Mouse (Mus musculus): ENCODE measurements at regions not wholly inside any gene's neighbourhood (a gene's known extent, or its start where the extent isn't known, plus 50 kb on each side); places are given as distances from the start of the nearest gene placed in this dataset.

- Histone ChIP-seq H3K36me3 (ENCODE audit: control insufficient read depth, insufficient read depth) (no peaks in the 10 kb centered on the region), H3K4me1 (replicated peaks; ENCODE audit: control insufficient read depth, insufficient read depth, low read length) (no peaks in the 10 kb centered on the region), H3K9me3 (ENCODE audit: control insufficient read depth) (no peaks in the 10 kb centered on the region), H3K4me2 (replicated peaks; ENCODE audit: low read depth) (no peak overlapping the region), H3K27me3 (replicated peaks; ENCODE audit: control insufficient read depth, insufficient read depth, low read length) (no peaks in the 10 kb centered on the region), H3K9ac (ENCODE audit: low read depth, low read length) (no peak overlapping the region), H3K4me3 (ENCODE audit: low read depth, low read length) (no peak overlapping the region), H3K27ac (ENCODE audit: low read depth, low read length) (no peak overlapping the region)
- 54% methylated on average over 6 of the region's 6 CpGs for WGBS
- ATAC-seq = no peak
- TF ChIP-seq CTCF (IDR thresholded peaks at IDR 0.05; ENCODE audit: low read depth) = peak; percentile 8; the same call in 1 of the 2 replicates
Measured at GRCm38 (mm10) chr1:75798375-75799099, 252.5 kb downstream of the Slc4a3 start.

DNA sequence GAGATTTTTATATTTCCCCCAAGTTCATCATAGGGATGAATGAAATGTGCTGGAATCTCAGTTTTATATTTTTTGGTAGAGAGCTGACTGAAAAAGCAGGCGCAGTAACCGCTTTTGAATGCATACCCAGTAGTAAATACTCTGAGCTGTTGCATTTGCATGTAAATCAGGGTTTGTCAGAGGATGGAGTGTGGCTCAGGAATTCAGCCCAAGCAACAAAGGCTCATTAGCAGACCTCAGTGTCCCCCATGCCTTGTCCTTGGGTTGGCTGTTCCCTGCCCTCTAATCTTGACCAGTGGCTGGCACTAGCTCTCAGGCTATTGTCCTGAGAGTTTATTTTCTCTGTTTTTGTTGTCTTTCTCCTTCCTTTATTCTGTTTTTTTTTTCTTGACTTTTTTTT lies 258.4 kb downstream of the Slc4a3 start:
- 67% methylated on average over 2 of the region's 2 CpGs for WGBS
- no peaks in the 10 kb centered on the region for H3K27me3 ChIP-seq (replicated peaks; ENCODE audit: control insufficient read depth, insufficient read depth, low read length)
- H3K4me3 ChIP-seq (ENCODE audit: low read depth, low read length) = no peak overlapping the region
- H3K4me2 ChIP-seq (replicated peaks; ENCODE audit: low read depth) = no peak overlapping the region
- no peaks in the 10 kb centered on the region for H3K9me3 ChIP-seq (ENCODE audit: control insufficient read depth)
- no peaks in the 10 kb centered on the region for H3K4me1 ChIP-seq (replicated peaks; ENCODE audit: control insufficient read depth, insufficient read depth, low read length)
- no peak overlapping the region for H3K9ac ChIP-seq (ENCODE audit: low read depth, low read length)
- no peak for TF ChIP-seq CTCF (IDR thresholded peaks at IDR 0.05; ENCODE audit: low read depth)
- H3K27ac ChIP-seq (ENCODE audit: low read depth, low read length) = no peak overlapping the region
- no peak for ATAC-seq
- H3K36me3 ChIP-seq (ENCODE audit: control insufficient read depth, insufficient read depth) = no peaks in the 10 kb centered on the region

DNA sequence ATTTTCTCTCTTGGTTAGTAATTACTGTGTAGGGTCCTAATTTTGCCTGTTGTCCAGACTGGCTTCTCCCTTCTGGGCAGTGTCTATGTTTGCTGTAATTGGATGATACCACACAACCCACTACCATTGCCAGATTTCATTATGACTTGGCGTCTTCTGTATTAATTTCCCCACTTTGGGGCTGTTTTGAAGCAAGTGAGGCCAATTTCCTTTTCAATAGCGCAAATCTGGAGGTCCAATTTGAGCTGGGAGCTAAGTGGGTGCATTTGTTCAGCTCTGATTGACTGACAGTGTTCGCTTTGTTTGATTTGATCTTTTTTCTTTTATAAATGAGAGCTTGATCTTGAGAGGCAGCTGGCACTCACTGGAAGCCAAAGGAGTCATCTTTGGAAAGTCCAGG lies 266.4 kb downstream of the Slc4a3 start:
- Histone ChIP-seq H3K4me2 (replicated peaks; ENCODE audit: low read depth) (no peak overlapping the region), H3K27me3 (replicated peaks; ENCODE audit: control insufficient read depth, insufficient read depth, low read length) (no peaks in the 10 kb centered on the region), H3K4me3 (ENCODE audit: low read depth, low read length) (no peak overlapping the region), H3K27ac (ENCODE audit: low read depth, low read length) (no peak overlapping the region), H3K9ac (ENCODE audit: low read depth, low read length) (no peak overlapping the region), H3K4me1 (replicated peaks; ENCODE audit: control insufficient read depth, insufficient read depth, low read length) (no peaks in the 10 kb centered on the region), H3K36me3 (ENCODE audit: control insufficient read depth, insufficient read depth) (no peaks in the 10 kb centered on the region), H3K9me3 (ENCODE audit: control insufficient read depth) (no peaks in the 10 kb centered on the region)
- no peak for TF ChIP-seq CTCF (IDR thresholded peaks at IDR 0.05; ENCODE audit: low read depth)
- WGBS = 79% methylated on average over 3 of the region's 3 CpGs
- no peak for ATAC-seq

- Histone ChIP-seq H3K4me1 (replicated peaks; ENCODE audit: control insufficient read depth, insufficient read depth, low read length) (no peaks in the 10 kb centered on the region), H3K36me3 (ENCODE audit: control insufficient read depth, insufficient read depth) (no peaks in the 10 kb centered on the region), H3K4me3 (ENCODE audit: low read depth, low read length) (no peak overlapping the region), H3K27ac (ENCODE audit: low read depth, low read length) (no peak overlapping the region), H3K9ac (ENCODE audit: low read depth, low read length) (no peak overlapping the region), H3K27me3 (replicated peaks; ENCODE audit: control insufficient read depth, insufficient read depth, low read length) (no peaks in the 10 kb centered on the region), H3K4me2 (replicated peaks; ENCODE audit: low read depth) (no peak overlapping the region), H3K9me3 (ENCODE audit: control insufficient read depth) (no peaks in the 10 kb centered on the region)
- TF ChIP-seq CTCF (IDR thresholded peaks at IDR 0.05; ENCODE audit: low read depth) = no peak
- 58% methylated on average over 5 of the region's 5 CpGs for WGBS
- ATAC-seq = no peak
Measured at GRCm38 (mm10) chr1:75826202-75826601, 280.1 kb downstream of the Slc4a3 start.

DNA sequence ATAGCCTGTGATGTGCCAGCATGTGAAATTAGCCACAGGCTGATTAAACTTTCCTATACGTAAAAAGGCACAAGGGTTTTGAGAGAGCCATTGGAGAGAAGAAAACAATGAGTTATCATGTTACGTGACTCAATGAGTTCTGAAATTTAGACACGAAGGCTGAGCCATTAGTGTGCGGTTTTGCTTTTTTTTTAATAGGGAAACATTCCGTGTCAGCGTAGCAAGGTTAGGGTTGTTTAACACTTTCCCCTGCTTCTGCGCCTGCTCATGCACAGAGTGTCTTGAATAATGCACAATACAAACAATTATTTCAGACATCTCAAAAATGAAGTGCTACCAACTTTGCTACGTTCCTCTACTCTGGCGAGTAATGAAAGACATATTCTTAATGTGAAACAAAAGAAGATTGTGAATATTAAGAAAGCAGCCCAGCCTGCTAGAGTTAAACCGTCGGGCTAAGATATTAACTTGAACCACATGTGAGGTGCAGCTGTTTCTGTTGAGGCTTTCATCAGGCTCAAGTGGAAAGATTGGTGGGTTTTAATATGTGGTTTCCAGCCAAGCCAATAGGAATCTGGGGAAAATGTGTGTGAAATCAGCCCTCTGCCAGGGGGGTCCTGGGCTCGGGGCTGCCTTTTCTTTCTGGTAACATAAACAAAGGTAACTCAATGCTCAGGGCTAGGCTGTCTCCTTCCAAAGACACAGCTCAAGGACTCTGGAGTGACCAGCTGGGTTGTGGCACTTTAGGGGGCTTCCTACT lies 287.2 kb downstream of the Slc4a3 start:
- no peak overlapping the region for H3K27ac ChIP-seq (ENCODE audit: low read depth, low read length)
- no peak for TF ChIP-seq CTCF (IDR thresholded peaks at IDR 0.05; ENCODE audit: low read depth)
- no peak overlapping the region for H3K9ac ChIP-seq (ENCODE audit: low read depth, low read length)
- H3K36me3 ChIP-seq (ENCODE audit: control insufficient read depth, insufficient read depth) = no peaks in the 10 kb centered on the region
- H3K9me3 ChIP-seq (ENCODE audit: control insufficient read depth) = no peaks in the 10 kb centered on the region
- WGBS = 64% methylated on average over 12 of the region's 12 CpGs
- ATAC-seq = no peak
- no peaks in the 10 kb centered on the region for H3K27me3 ChIP-seq (replicated peaks; ENCODE audit: control insufficient read depth, insufficient read depth, low read length)
- H3K4me2 ChIP-seq (replicated peaks; ENCODE audit: low read depth) = no peak overlapping the region
- no peak overlapping the region for H3K4me3 ChIP-seq (ENCODE audit: low read depth, low read length)
- no peaks in the 10 kb centered on the region for H3K4me1 ChIP-seq (replicated peaks; ENCODE audit: control insufficient read depth, insufficient read depth, low read length)

GRCm38 (mm10) chr1:75834361-75834760 lies 288.3 kb downstream of the Slc4a3 start:
- H3K4me1 ChIP-seq (replicated peaks; ENCODE audit: control insufficient read depth, insufficient read depth, low read length) = no peaks in the 10 kb centered on the region
- no peak overlapping the region for H3K4me2 ChIP-seq (replicated peaks; ENCODE audit: low read depth)
- H3K4me3 ChIP-seq (ENCODE audit: low read depth, low read length) = no peak overlapping the region
- H3K9me3 ChIP-seq (ENCODE audit: control insufficient read depth) = no peaks in the 10 kb centered on the region
- H3K27me3 ChIP-seq (replicated peaks; ENCODE audit: control insufficient read depth, insufficient read depth, low read length) = no peaks in the 10 kb centered on the region
- no peak overlapping the region for H3K9ac ChIP-seq (ENCODE audit: low read depth, low read length)
- no peak for ATAC-seq
- no peak for TF ChIP-seq CTCF (IDR thresholded peaks at IDR 0.05; ENCODE audit: low read depth)
- WGBS = 59% methylated on average over 3 of the region's 3 CpGs
- no peaks in the 10 kb centered on the region for H3K36me3 ChIP-seq (ENCODE audit: control insufficient read depth, insufficient read depth)
- H3K27ac ChIP-seq (ENCODE audit: low read depth, low read length) = no peak overlapping the region
